Mouse (Mus musculus) neutrophil, adult 5-6 weeks (primary cell): ENCODE results near the gene D430041D05Rik. TPM values are rescaled to one million over a fixed set of nuclear protein-coding genes. Genes with fewer than 3 reads are reported as not detected.

Source experiments
- ATAC-seq: fragments of 151-379, 151-347 bp; 2 replicates; pipeline ENCODE4 v1.8.0; 2017; ENCODE audit warnings: mild to moderate bottlenecking, moderate TSS enrichment; ENCODE audit not compliant: insufficient number of reproducible peaks, poor library complexity, low FRiP score, severe bottlenecking; ENCODE audit errors: extremely low read depth
- total RNA-seq: library from RNA; stranded (forward); fragments of 200-1000 nt; gene quantifications from 2 replicates; pipeline ENCODE4 v1.2.3, GENCODE M21; 2017

The D430041D05Rik gene
- total RNA-seq, 1 experiment from 2014 or later: 0.12 TPM

- ATAC-seq: no peak
Measured at GRCm38 (mm10) chr2:104367291-104367690, 43.5 kb downstream of the D430041D05Rik start.

- no peak for ATAC-seq
Measured at GRCm38 (mm10) chr2:104359305-104359704, 51.5 kb downstream of the D430041D05Rik start.

- no peak for ATAC-seq
Measured at GRCm38 (mm10) chr2:104358881-104359280, 51.9 kb downstream of the D430041D05Rik start.

GRCm38 (mm10) chr2:104356531-104356930 lies 54.3 kb downstream of the D430041D05Rik start:
- ATAC-seq: no peak

- ATAC-seq: no peak
Measured at GRCm38 (mm10) chr2:104354117-104354516, 56.7 kb downstream of the D430041D05Rik start.

- ATAC-seq: no peak
Measured at GRCm38 (mm10) chr2:104352204-104352493, 58.7 kb downstream of the D430041D05Rik start.

GRCm38 (mm10) chr2:104351415-104352203 lies 59.2 kb downstream of the D430041D05Rik start:
- ATAC-seq: no peak

GRCm38 (mm10) chr2:104337619-104338018 lies 73.2 kb downstream of the D430041D05Rik start:
- no peak for ATAC-seq

- ATAC-seq: no peak
Measured at GRCm38 (mm10) chr2:104335824-104336223, 75.0 kb downstream of the D430041D05Rik start.

- ATAC-seq: no peak
Measured at GRCm38 (mm10) chr2:104333952-104334351, 76.9 kb downstream of the D430041D05Rik start.

- ATAC-seq: no peak
Measured at GRCm38 (mm10) chr2:104332707-104333106, 78.1 kb downstream of the D430041D05Rik start.

- no peak for ATAC-seq
Measured at GRCm38 (mm10) chr2:104331261-104331660, 79.6 kb downstream of the D430041D05Rik start.

- ATAC-seq: no peak
Measured at GRCm38 (mm10) chr2:104327116-104327794, 83.6 kb downstream of the D430041D05Rik start.

GRCm38 (mm10) chr2:104323773-104324172 lies 87.0 kb downstream of the D430041D05Rik start:
- no peak for ATAC-seq

GRCm38 (mm10) chr2:104323351-104323750 lies 87.5 kb downstream of the D430041D05Rik start:
- no peak for ATAC-seq

- no peak for ATAC-seq
Measured at GRCm38 (mm10) chr2:104320061-104320624, 90.7 kb downstream of the D430041D05Rik start.

- ATAC-seq: no peak
Measured at GRCm38 (mm10) chr2:104319443-104319842, 91.4 kb downstream of the D430041D05Rik start.

GRCm38 (mm10) chr2:104318881-104319280 lies 91.9 kb downstream of the D430041D05Rik start:
- no peak for ATAC-seq

- no peak for ATAC-seq
Measured at GRCm38 (mm10) chr2:104318259-104318658, 92.6 kb downstream of the D430041D05Rik start.

- ATAC-seq: no peak
Measured at GRCm38 (mm10) chr2:104317631-104318030, 93.2 kb downstream of the D430041D05Rik start.
